Mouse (Mus musculus) kidney, adult 10 weeks (tissue): ENCODE data around the gene Lmbrd1. TPM values are rescaled to one million over a fixed set of nuclear protein-coding genes. Genes with fewer than 3 reads are reported as not detected.

Source experiments
- polyA plus RNA-seq: library from polyadenylated mRNA; stranded (reverse); fragments of 350-450 nt; fragmentation: Illumina TruSeq; extraction: RNeasy Lipid Tissue Mini Kit (QIAGEN cat#74804); gene quantifications from one replicate; pipeline ENCODE4 v1.2.3, GENCODE M21; 2014; ENCODE audit warnings: low read depth, low replicate concordance

Lmbrd1 gene
- 108 TPM for polyA plus RNA-seq

DNA sequence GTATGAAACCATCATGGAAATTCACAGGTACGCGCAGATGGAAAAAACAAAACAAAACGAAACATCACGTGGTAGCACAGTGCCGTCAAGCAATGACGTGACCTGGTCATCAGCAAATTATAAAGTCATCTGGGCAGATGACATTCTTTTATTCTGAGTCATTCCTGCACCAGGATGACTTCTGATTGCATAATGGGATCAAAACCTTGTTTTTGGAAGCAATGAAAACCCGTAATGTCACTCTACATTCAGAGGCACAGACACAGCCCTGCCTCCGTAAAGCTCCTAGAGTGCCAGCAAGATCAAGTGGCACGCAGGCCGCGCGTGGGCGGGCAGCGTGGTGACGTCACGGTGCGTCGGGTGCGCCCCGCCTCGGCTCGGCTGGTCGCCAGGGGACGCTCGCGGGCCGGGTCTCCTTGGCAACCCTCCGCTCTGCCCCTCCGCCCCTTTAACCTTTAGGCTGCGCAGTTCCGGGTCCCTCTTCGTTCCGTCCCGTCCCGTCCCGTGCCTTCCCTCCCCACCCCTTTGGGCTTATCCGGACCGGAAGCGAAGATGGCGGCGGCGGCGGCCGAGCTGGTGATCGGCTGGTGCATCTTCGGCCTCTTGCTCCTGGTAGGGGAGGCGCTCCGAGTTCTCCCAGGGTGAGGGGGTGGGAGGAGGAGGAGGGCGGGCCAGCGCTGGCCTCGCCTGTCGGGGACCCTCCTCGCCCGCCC, at the start of gene Lmbrd1:
TSS of gene Lmbrd1 (plus strand) at position 426 of the 713 bp plus-strand sequence.

Other genes with a start within 250 kb of the Lmbrd1 start
- gene Col19a1, start 91.2 kb upstream of the Lmbrd1 start, polyA plus RNA-seq: 0.28 TPM